In genomic region chr6:28133206-28134063, GRCm38 (mm10) we compare ENCODE assay signal across 9 mouse cellular contexts. TPM values are rescaled to one million over a fixed set of nuclear protein-coding genes. Genes with fewer than 3 reads are reported as not detected.
DNase-seq lines count a peak whose midpoint lies in the region; ATAC-seq lines count a peak whose summit lies in the region.
"Had no signal": no experiment of that assay in that cellular context is flagged by ENCODE, and none has a peak within 500 bp of the region (broad histone marks: within the 10 kb centered on the region; RNA-seq: fewer than 3 reads in every experiment).

No protein-coding gene starts in this region.

- peak overlapping the region; percentile 100 for H3K4me2 ChIP-seq in hindbrain, embryonic 16.5 days (ENCODE audit: low read length)
- H3K4me2 ChIP-seq in neural tube, embryonic 14.5 days (ENCODE audit: low read depth, low read length): peak overlapping the region; percentile 95

- under 1% methylated on average over 33 of the region's 38 CpGs for WGBS in hindbrain, embryonic 16.5 days
- WGBS in neural tube, embryonic 14.5 days: under 1% methylated on average over 36 of the region's 38 CpGs

- peak overlapping the region; percentile 70 for H3K4me3 ChIP-seq in hindbrain, embryonic 16.5 days (ENCODE audit: low read length)
- peak overlapping the region; percentile 53 for H3K4me3 ChIP-seq in neural tube, embryonic 14.5 days (ENCODE audit: low read depth, low read length)

- H3K27me3 ChIP-seq in hindbrain, embryonic 16.5 days (replicated peaks; ENCODE audit: control insufficient read depth, insufficient read depth, low read length): peaks cover 3% of the 10 kb centered on the region; the same call in 1 of the 2 replicates
- peaks cover 14% of the 10 kb centered on the region for H3K27me3 ChIP-seq in neural tube, embryonic 14.5 days (ENCODE audit: control insufficient read depth, insufficient read depth, low read length)

- ATAC-seq in hindbrain, embryonic 16.5 days: peak; percentile 26; the same call in 1 of the 2 replicates
- peak; percentile 22 for ATAC-seq in neural tube, embryonic 14.5 days (ENCODE audit: low read depth)

- H3K36me3 ChIP-seq in hindbrain, embryonic 16.5 days (ENCODE audit: control insufficient read depth, insufficient read depth, low read length): no peaks in the 10 kb centered on the region
- no peaks in the 10 kb centered on the region for H3K36me3 ChIP-seq in neural tube, embryonic 14.5 days (ENCODE audit: control insufficient read depth, insufficient read depth, low read length)

- H3K9ac ChIP-seq in hindbrain, embryonic 16.5 days (ENCODE audit: low read depth, low read length): peak overlapping the region; percentile 69
- peak overlapping the region; percentile 58 for H3K9ac ChIP-seq in neural tube, embryonic 14.5 days (replicated peaks; ENCODE audit: low read depth, low read length)

- peak overlapping the region; percentile 62; the same call in 1 of the 2 replicates for H3K27ac ChIP-seq in hindbrain, embryonic 16.5 days (ENCODE audit: low read depth, low read length)
- H3K27ac ChIP-seq in neural tube, embryonic 14.5 days (ENCODE audit: low read depth, low read length): no peak overlapping the region; the same call in 1 of the 2 replicates
- H3K27ac ChIP-seq: macrophage had no signal

- peak; percentile 6 to 7 for DNase-seq in kidney, postnatal 4 days
- no peak for DNase-seq in kidney, postnatal 25 days
- DNase-seq in embryo, embryonic 10 days (ENCODE audit: low spot score): peak; percentile 36
- no peak for DNase-seq in layer of hippocampus, postnatal 10 days (ENCODE audit: low spot score in 2 of 2)
- no peak for DNase-seq in thymus, postnatal 36 days
- DNase-seq in thymus, postnatal 25 days: no peak

- peaks cover 18% of the 10 kb centered on the region for H3K4me1 ChIP-seq in hindbrain, embryonic 16.5 days (ENCODE audit: control insufficient read depth, insufficient read depth, low read depth, low read length)
- no peaks in the 10 kb centered on the region for H3K4me1 ChIP-seq in neural tube, embryonic 14.5 days (ENCODE audit: control insufficient read depth, insufficient read depth, low read length)

- no peaks in the 10 kb centered on the region for H3K9me3 ChIP-seq in hindbrain, embryonic 16.5 days (ENCODE audit: control insufficient read depth, low read length)
- H3K9me3 ChIP-seq in neural tube, embryonic 14.5 days (ENCODE audit: control insufficient read depth, low read length): no peaks in the 10 kb centered on the region

RNA-seq across cellular contexts. Expression of gene Grm8, which starts 1.5 kb away (rescaled TPM):
- polyA plus RNA-seq in hindbrain, embryonic 16.5 days (2015; fragmentation: Nextera tagmentation; extraction: Ambion mirVana): 11.5 and 16.1 TPM in 2 replicates
- polyA plus RNA-seq in neural tube, embryonic 14.5 days (2014; fragmentation: Nextera tagmentation; extraction: Ambion mirVana): 13.3 and 18.1 TPM in 2 replicates
- 1 to 10 TPM; 7.9 to 9.8 TPM for total RNA-seq in layer of hippocampus, postnatal 10 days (2021)
- polyA plus RNA-seq: macrophage had no signal

Comparison
In these comparisons a context has a peak if more than half of its experiments do, and no peak if none do; other contexts are left out.
1. DNase-seq: peak in kidney, postnatal 4 days (2 of 2) and embryo, embryonic 10 days (single experiment); none in kidney, postnatal 25 days (0 of 2), layer of hippocampus, postnatal 10 days (0 of 2), thymus, postnatal 36 days (0 of 2) and thymus, postnatal 25 days (single experiment).